Mouse (Mus musculus): ENCODE measurements around the gene Rp9.

- no peak for TF ChIP-seq CTCF (IDR thresholded peaks at IDR 0.05; ENCODE audit: borderline replicate concordance, control insufficient read depth, extremely low read depth, insufficient read depth, low read length, poor library complexity)
- no peak for TF ChIP-seq POLR2A (IDR thresholded peaks at IDR 0.05; ENCODE audit: control insufficient read depth, extremely low read depth, insufficient read depth, low read length, poor library complexity)
These were observed 66.6 kb downstream of the Rp9 start for GRCm38 (mm10) chr9:22402976-22403375.

Measured in thymus, adult 2 months (tissue).